Mouse (Mus musculus) cerebellum, adult 2 months (tissue): ENCODE results near the gene Atp2b2.

ENCODE experiments used
- CTCF ChIP-seq: fragments of 200-500 bp; IDR thresholded peaks from 2 replicates; pipeline ENCODE4 v1.5.1; 2011; ENCODE audit warnings: low read depth, mild to moderate bottlenecking, control low read depth, low read length, moderate library complexity, borderline replicate concordance; ENCODE audit not compliant: insufficient read depth
- POLR2A ChIP-seq: fragments of 200-500 bp; IDR thresholded peaks from 2 replicates; pipeline ENCODE4 v1.6.1; 2011; ENCODE audit warnings: low read length, control low read depth, borderline replicate concordance; ENCODE audit not compliant: insufficient read depth

DNA sequence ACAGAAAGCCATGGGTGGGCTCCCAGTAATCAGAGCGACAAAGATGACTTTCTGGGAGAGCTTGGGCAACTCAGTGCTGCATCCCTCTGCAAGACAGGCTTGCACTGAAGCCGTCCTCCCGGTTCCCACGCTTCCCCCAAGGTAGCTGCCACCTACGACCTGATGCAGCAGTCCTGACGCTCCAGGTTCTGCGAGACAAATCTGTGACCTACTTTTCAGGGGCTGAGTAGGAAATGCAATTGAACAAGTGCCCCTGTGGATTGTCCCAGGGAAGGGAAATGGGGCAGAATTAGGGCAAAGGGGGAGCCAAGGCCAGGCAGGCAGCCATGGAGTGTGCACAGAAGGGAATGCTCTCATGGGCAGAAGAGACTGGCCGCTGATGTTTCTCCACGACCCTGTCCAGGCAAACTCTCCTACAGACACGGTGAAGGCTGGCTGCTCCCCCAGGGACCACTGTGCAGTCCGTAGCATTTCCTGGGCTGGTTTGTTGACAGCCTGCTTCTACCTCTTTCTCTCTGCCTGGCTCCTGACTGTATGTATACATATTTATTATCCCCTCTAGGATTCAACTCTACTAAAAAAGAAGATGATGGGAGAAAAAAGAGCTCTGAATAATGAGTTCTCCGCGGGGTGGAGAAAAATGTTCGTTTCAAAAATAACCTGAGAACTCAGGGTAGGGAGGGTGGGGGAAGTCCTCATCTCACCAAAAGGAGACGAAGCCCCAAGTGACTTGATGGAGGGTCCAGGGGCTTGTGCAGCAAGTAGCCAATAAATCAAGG is 15.8 kb upstream of the Atp2b2 start:
- TF ChIP-seq CTCF = no peak
- no peak for TF ChIP-seq POLR2A
